Mouse (Mus musculus): ENCODE measurements around the gene Slc35d2.

Gene Slc35d2

GRCm38 (mm10) chr13:64050895-64051294, 78.3 kb downstream of the Slc35d2 start:
- DNase-seq: peak; percentile 37 to 54

- DNase-seq: no peak
Measured at GRCm38 (mm10) chr13:64049535-64049934, 79.6 kb downstream of the Slc35d2 start.

DNA sequence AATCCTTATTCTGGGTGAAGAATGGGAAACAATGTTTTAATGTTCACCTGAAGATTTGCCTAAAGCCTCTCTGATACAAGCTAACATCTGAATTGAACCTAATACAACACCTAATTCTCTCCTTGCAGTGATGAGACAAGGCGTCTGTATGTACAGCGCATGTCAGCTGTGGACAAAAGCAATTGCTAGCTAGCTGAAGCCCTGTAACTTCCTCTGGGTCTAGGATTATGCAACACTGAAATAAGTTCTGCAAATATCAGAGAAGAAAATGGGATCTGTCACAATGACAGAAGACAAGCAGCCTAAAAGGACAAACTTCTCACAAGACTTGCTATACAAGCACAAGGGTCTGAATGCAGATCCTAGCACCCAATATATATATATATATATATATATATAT, 80.7 kb downstream of the Slc35d2 start:
- DNase-seq: no peak
